Mouse (Mus musculus) stomach, embryonic 14.5 days (tissue): ENCODE measurements around the gene Cped1. TPM values are rescaled to one million over a fixed set of nuclear protein-coding genes. Genes with fewer than 3 reads are reported as not detected.

ENCODE experiments used
- ATAC-seq: fragments of 200-750 bp; cut with Nextera tagmentation; 2 replicates; pipeline ENCODE4 v1.8.0; 2017; ENCODE audit warnings: low read depth, moderate TSS enrichment; ENCODE audit not compliant: insufficient number of reproducible peaks, insufficient read depth, low FRiP score
- H3K27ac ChIP-seq: fragments of 300-500 bp; sonication (generic); 2 replicates; pipeline ENCODE4 v1.5.1; 2014; ENCODE audit warnings: mild to moderate bottlenecking, low read length, moderate library complexity, mixed read lengths
- H3K27me3 ChIP-seq: fragments of 300-500 bp; sonication (generic); 2 replicates; pipeline ENCODE4 v1.6.1; 2014; ENCODE audit warnings: low read length, control low read depth, mixed read lengths; ENCODE audit not compliant: control insufficient read depth, insufficient read depth
- H3K36me3 ChIP-seq: fragments of 300-500 bp; sonication (generic); 2 replicates; pipeline ENCODE4 v1.6.1; 2014; ENCODE audit warnings: mild to moderate bottlenecking, control low read depth, low read length, moderate library complexity, mixed read lengths; ENCODE audit not compliant: control insufficient read depth, insufficient read depth
- H3K4me1 ChIP-seq: fragments of 300-500 bp; sonication (generic); 2 replicates; pipeline ENCODE4 v1.6.1; 2014; ENCODE audit warnings: low read length, control low read depth, mixed read lengths; ENCODE audit not compliant: control insufficient read depth, insufficient read depth
- H3K4me2 ChIP-seq: fragments of 300-500 bp; sonication (generic); replicated peaks from 2 replicates; pipeline ENCODE4 v1.6.1; 2014; ENCODE audit warnings: low read depth, low read length, control low read depth
- H3K4me3 ChIP-seq: fragments of 300-500 bp; sonication (generic); 2 replicates; pipeline ENCODE4 v1.5.1; 2014; ENCODE audit warnings: low read depth, low read length, control low read depth
- H3K9ac ChIP-seq: fragments of 300-500 bp; sonication (generic); replicated peaks from 2 replicates; pipeline ENCODE4 v1.6.1; 2014; ENCODE audit warnings: low read depth, mild to moderate bottlenecking, control low read depth, low read length, moderate library complexity, mixed read lengths
- H3K9me3 ChIP-seq: fragments of 300-500 bp; sonication (generic); 2 replicates; pipeline ENCODE4 v1.6.1; 2016; ENCODE audit warnings: low read depth, low read length, control low read depth; ENCODE audit not compliant: control insufficient read depth
- WGBS: fragments of 180-500 bp; shearing (Covaris S2); extraction: QIAGEN DNeasy Blood & Tissue Kit; methylation state at CpG from one replicate; pipeline ENCODE4 v1.1.7; 2014; 5-methylcytosine and 5-hydroxymethylcytosine counted together
- polyA plus RNA-seq: library from polyadenylated mRNA; unstranded; fragments of >200 nt; fragmentation: Nextera tagmentation; extraction: Ambion mirVana; gene quantifications from 2 replicates; pipeline ENCODE4 v1.2.1, GENCODE M21; 2014

Cped1 gene
- polyA plus RNA-seq, 1 experiment from 2014 or later, result 47.2 TPM

GRCm38 (mm10) chr6:21977532-21977931, 8.2 kb upstream of the Cped1 start:
- 67% methylated on average over 2 of the region's 2 CpGs for WGBS
- H3K27me3 ChIP-seq, result no peaks in the 10 kb centered on the region
- no peak for ATAC-seq
- no peak overlapping the region for H3K27ac ChIP-seq
- no peak overlapping the region for H3K4me2 ChIP-seq
- H3K4me3 ChIP-seq, result no peak overlapping the region
- H3K9ac ChIP-seq, result no peak overlapping the region
- peaks cover 16% of the 10 kb centered on the region; the same call in 1 of the 2 replicates for H3K36me3 ChIP-seq
- H3K9me3 ChIP-seq, result no peaks in the 10 kb centered on the region
- H3K4me1 ChIP-seq, result no peaks in the 10 kb centered on the region

- no peak for ATAC-seq
- Histone ChIP-seq H3K4me3 (no peak overlapping the region), H3K36me3 (no peaks in the 10 kb centered on the region), H3K4me1 (no peaks in the 10 kb centered on the region), H3K27me3 (no peaks in the 10 kb centered on the region), H3K9ac (no peak overlapping the region), H3K27ac (no peak overlapping the region), H3K9me3 (no peaks in the 10 kb centered on the region), H3K4me2 (no peak overlapping the region)
- WGBS, result 86% methylated on average over 1 of the region's 1 CpGs
These were observed 4.6 kb upstream of the Cped1 start for GRCm38 (mm10) chr6:21981114-21981513.

DNA sequence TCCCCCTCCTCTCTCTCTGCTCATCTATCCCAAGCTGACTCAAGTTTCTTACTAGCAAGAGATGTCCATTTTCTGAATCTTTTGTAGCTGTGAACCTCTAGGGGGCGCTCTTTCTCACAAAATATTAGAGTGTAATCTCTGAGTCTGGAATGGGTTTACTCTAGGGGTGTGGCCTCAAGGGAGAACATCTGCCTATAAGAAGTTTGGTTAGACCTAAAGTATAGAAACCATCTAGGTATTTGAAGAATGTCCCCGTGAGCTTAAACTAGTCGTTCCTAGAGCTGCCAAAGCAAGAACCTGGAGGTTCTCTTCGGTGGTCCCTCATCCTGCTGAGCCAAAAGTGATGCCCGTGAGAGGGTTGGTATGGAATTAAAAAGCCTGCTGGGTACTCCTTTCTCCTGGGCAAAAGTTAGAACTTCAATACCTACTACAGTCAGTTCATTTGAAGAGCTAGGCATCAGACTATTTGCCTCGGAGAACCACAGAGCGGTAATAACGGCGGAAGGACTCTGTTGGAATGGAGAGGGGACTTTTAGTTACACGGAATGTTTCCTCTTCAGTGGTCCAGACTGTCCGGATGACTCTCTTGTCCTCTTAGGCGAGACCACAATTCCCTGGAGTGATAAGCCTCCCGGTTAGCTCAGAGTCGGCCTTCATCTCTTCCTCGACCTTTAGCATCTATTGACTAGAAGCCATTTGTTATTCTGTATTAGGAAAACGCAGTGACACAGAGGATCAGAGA, 555 bp upstream of the Cped1 start:
- Histone ChIP-seq H3K4me3 (peak overlapping the region; percentile 44), H3K4me1 (no peaks in the 10 kb centered on the region), H3K36me3 (no peaks in the 10 kb centered on the region), H3K9ac (peak overlapping the region; percentile 36), H3K9me3 (no peaks in the 10 kb centered on the region), H3K27me3 (no peaks in the 10 kb centered on the region), H3K27ac (peak overlapping the region; percentile 74), H3K4me2 (peak overlapping the region; percentile 75)
- WGBS, result 11% methylated on average over 16 of the region's 16 CpGs
- peak; percentile 62 for ATAC-seq

DNA sequence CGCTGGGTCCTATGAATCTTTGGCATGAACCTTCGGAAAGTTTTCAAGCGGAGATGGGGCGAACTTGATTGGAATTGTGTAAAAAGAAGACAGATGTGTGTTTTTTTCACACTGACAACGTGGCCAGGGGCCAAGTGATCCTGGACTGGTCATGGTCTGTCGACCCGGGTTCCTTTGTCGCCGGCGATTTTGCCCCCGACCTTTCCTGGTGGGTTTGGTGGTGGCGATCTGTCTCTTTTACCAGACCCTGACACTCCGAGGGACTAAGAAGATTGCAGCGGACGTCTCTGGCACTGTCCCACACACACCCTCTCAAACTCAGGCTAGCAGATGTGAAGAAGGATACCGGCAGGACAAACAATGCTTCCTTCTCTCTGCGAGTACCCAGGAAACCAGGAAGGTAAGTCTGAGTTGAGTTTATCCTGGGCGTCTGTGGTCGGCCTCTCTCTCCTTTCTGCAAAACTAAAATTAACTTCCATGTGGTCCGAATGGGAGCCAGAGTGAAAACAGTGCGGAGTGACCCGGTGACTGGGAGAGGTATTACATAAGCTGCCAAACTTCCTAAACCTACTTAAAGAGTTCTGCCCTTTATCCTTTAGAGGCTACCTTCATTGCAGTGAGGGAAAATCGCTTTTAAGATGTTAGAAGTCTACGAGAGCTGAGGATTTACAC, 1.1 kb downstream of the Cped1 start:
- Histone ChIP-seq H3K9me3 (no peaks in the 10 kb centered on the region), H3K4me2 (peak overlapping the region; percentile 75), H3K9ac (peak overlapping the region; percentile 36), H3K4me1 (no peaks in the 10 kb centered on the region; the same call in 1 of the 2 replicates), H3K4me3 (peak overlapping the region; percentile 44), H3K36me3 (no peaks in the 10 kb centered on the region), H3K27me3 (no peaks in the 10 kb centered on the region), H3K27ac (peak overlapping the region; percentile 74; the same call in 1 of the 2 replicates)
- ATAC-seq, result peak; percentile 33; the same call in 1 of the 2 replicates
- WGBS, result 8% methylated on average over 24 of the region's 24 CpGs

- Histone ChIP-seq H3K27me3 (no peaks in the 10 kb centered on the region), H3K4me2 (peak overlapping the region; percentile 75), H3K4me3 (peak overlapping the region; percentile 44), H3K9ac (peak overlapping the region; percentile 14; the same call in 1 of the 2 replicates), H3K36me3 (no peaks in the 10 kb centered on the region), H3K27ac (no peak overlapping the region), H3K9me3 (no peaks in the 10 kb centered on the region), H3K4me1 (no peaks in the 10 kb centered on the region; the same call in 1 of the 2 replicates)
- no peak for ATAC-seq
- WGBS, result 73% methylated on average over 2 of the region's 2 CpGs
These were observed 1.8 kb downstream of the Cped1 start for GRCm38 (mm10) chr6:21987554-21987953.

DNA sequence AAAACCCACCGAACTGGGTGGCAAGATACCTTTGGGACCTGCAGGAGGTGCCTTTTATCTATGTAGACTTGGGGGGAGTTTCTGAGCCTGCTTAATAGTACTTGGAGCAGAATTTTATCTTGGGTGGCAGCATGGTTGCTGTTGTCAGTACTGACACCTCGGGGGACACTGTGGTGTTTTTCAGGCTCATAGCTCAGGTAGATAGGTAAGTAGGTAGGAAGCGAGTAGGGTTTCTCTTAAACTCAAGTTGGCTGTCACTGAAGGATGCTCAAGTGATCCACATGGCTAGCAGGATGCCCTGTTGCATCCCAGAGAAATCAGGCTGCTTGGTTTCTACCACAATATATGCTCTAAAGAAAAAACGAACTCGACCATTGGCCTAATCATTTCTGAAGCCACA, 2.6 kb downstream of the Cped1 start:
- Histone ChIP-seq H3K4me3 (peak overlapping the region; percentile 44), H3K27me3 (no peaks in the 10 kb centered on the region), H3K9me3 (no peaks in the 10 kb centered on the region), H3K4me2 (peak overlapping the region; percentile 75), H3K36me3 (no peaks in the 10 kb centered on the region), H3K4me1 (no peaks in the 10 kb centered on the region; the same call in 1 of the 2 replicates), H3K27ac (no peak overlapping the region), H3K9ac (no peak overlapping the region)
- WGBS, result 87% methylated on average over 5 of the region's 5 CpGs
- no peak for ATAC-seq

GRCm38 (mm10) chr6:21989081-21989480, 3.4 kb downstream of the Cped1 start:
- H3K4me2 ChIP-seq, result peak overlapping the region; percentile 75
- WGBS, result 75% methylated on average over 4 of the region's 4 CpGs
- H3K4me3 ChIP-seq, result peak overlapping the region; percentile 44; the same call in 1 of the 2 replicates
- H3K27ac ChIP-seq, result no peak overlapping the region
- H3K27me3 ChIP-seq, result no peaks in the 10 kb centered on the region
- ATAC-seq, result no peak
- no peak overlapping the region for H3K9ac ChIP-seq
- H3K9me3 ChIP-seq, result no peaks in the 10 kb centered on the region
- H3K4me1 ChIP-seq, result no peaks in the 10 kb centered on the region; the same call in 1 of the 2 replicates
- H3K36me3 ChIP-seq, result no peaks in the 10 kb centered on the region

DNA sequence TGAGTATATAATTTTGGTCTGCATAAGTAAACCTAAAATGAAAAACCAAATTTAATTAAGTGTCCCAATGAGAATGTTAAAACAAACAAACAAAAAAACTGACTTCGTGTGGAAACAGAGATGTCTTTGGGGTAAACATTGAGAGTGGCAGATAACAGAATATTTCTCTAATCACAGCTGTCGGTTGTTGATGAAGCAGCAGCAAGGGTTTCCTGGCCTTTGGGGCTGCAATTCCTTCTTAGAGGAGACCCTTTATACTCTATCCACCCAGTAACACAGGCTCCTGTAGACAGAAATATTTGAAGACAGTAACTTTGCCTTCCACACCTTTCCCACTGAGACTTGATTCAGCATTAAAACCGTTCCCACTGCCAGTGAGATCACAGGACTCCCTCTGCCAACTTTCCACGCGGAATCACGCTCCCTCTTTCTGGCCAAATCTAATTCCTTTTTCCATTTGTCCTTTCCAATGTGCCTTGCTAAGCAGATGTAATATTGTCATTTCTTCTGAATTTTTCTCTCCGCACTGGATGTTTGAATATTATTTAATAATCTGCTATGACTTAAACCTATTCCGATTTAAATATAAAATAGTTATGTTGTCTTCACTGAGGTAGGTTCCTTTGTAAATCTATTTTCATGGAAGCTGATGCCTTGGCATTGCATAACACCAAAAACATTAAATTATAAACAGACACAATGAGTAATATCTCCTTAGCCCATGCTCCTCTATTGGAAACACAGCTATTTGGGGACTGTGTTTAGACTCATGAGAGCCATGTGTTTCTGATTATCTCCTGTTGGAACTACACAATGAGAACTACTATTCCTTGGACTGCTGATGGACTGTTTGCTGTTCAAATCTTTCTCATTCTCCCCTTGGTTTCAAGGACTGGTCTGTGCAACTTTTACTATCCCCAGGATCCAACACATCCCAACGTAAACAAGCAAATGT, 4.7 kb downstream of the Cped1 start:
- peak overlapping the region; percentile 67; the same call in 1 of the 2 replicates for H3K27ac ChIP-seq
- H3K9me3 ChIP-seq, result no peaks in the 10 kb centered on the region
- peak overlapping the region; percentile 2; the same call in 1 of the 2 replicates for H3K4me3 ChIP-seq
- peak overlapping the region; percentile 75 for H3K4me2 ChIP-seq
- H3K9ac ChIP-seq, result no peak overlapping the region
- H3K36me3 ChIP-seq, result no peaks in the 10 kb centered on the region
- no peak for ATAC-seq
- 57% methylated on average over 9 of the region's 9 CpGs for WGBS
- H3K27me3 ChIP-seq, result no peaks in the 10 kb centered on the region
- H3K4me1 ChIP-seq, result no peaks in the 10 kb centered on the region; the same call in 1 of the 2 replicates
